ENCODE assay signal across 24 mouse cellular contexts in the genomic region with DNA sequence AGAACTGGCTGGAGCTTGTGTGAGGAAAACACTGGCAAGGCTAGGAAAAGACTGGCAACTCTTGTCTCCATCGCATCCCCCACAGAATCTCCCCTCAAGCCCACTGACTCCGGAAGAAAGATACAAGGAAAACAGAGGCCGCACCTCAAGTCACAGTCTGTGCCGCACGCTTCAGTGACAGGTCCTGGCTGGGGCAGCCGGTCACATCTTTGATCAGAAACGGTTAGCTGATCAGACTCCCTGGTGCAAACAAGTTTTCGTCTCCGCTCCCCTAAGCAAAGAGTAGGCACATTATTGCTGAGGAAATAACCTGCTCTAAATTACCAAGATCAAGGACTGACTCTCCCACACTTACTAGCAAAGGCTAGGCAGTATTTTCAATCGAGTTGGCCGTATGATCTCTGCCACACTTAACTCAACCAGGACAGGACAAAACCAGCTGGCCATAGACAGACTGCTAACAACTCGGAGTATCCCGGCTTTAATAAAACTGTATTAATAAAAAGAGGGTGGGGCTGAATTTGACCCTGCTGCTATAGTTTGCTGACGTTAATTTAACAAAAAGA. TPM values are rescaled to one million over a fixed set of nuclear protein-coding genes. Genes with fewer than 3 reads are reported as not detected.
A peak's percentile ranks its signal among the peaks of the same experiment; 100 is the strongest.
DNase-seq lines count a peak whose midpoint lies in the region; ATAC-seq and TF ChIP-seq lines count a peak whose summit lies in the region.
"Had no signal": no experiment of that assay in that cellular context is flagged by ENCODE, and none has a peak within 500 bp of the region (broad histone marks: within the 10 kb centered on the region; RNA-seq: fewer than 3 reads in every experiment).

No protein-coding gene starts in this region.

- 33% methylated on average over 14 of the region's 14 CpGs for WGBS in kidney, embryonic 14.5 days
- WGBS in kidney, embryonic 16.5 days = 35% methylated on average over 14 of the region's 14 CpGs
- WGBS in kidney, adult 2 months = 59% methylated on average over 14 of the region's 14 CpGs

- no peak overlapping the region for H3K4me3 ChIP-seq in kidney, embryonic 14.5 days (ENCODE audit: low read length)
- no peak overlapping the region for H3K4me3 ChIP-seq in kidney, embryonic 16.5 days (ENCODE audit: low read length)
- no peak overlapping the region for H3K4me3 ChIP-seq in kidney, adult 2 months (ENCODE audit: insufficient read depth, low read depth, low read length)
- H3K4me3 ChIP-seq: embryonic facial prominence, embryonic 13.5 days; embryonic facial prominence, embryonic 15.5 days; erythroblast, embryonic 14.5 days; forebrain, embryonic 10.5 days; forebrain, embryonic 12.5 days had no signal

- no peak overlapping the region for H3K9ac ChIP-seq in kidney, embryonic 14.5 days (ENCODE audit: low read depth, low read length)
- H3K9ac ChIP-seq in kidney, embryonic 16.5 days (replicated peaks; ENCODE audit: low read length) = no peak overlapping the region
- H3K9ac ChIP-seq: embryonic facial prominence, embryonic 13.5 days; embryonic facial prominence, embryonic 15.5 days; forebrain, embryonic 12.5 days had no signal

- TF ChIP-seq CTCF in kidney, adult 2 months (conservative IDR thresholded peaks at IDR 0.05; ENCODE audit: insufficient read depth, insufficient read length, low read depth, low read length) = no peak

- H3K9me3 ChIP-seq in kidney, embryonic 14.5 days (ENCODE audit: control insufficient read depth, low read length) = no peaks in the 10 kb centered on the region
- no peaks in the 10 kb centered on the region for H3K9me3 ChIP-seq in kidney, embryonic 16.5 days (ENCODE audit: low read length)
- H3K9me3 ChIP-seq: embryonic facial prominence, embryonic 13.5 days; embryonic facial prominence, embryonic 15.5 days; forebrain, embryonic 10.5 days; forebrain, embryonic 12.5 days had no signal

- no peak for DNase-seq in kidney, adult 18-20 months
- DNase-seq in kidney, adult 2 months = no peak
- DNase-seq: adrenal gland, adult 2 months; adrenal gland, postnatal 10 days; adrenal gland, postnatal 25 days; cerebellum, adult 11 months; cerebellum, adult 18-20 months; cerebellum, adult 8-10 months; cerebellum, adult 9-11 months; cerebellum, postnatal 14 days; cerebellum, postnatal 36 days; embryo, embryonic 11 days had no signal

- H3K27me3 ChIP-seq in kidney, embryonic 14.5 days (ENCODE audit: control insufficient read depth, insufficient read depth, low read length) = no peaks in the 10 kb centered on the region
- H3K27me3 ChIP-seq in kidney, embryonic 16.5 days (ENCODE audit: insufficient read depth, low read length) = no peaks in the 10 kb centered on the region
- no peaks in the 10 kb centered on the region for H3K27me3 ChIP-seq in kidney, adult 2 months (replicated peaks; ENCODE audit: control insufficient read depth, insufficient read depth, low read length)
- H3K27me3 ChIP-seq: embryonic facial prominence, embryonic 13.5 days; embryonic facial prominence, embryonic 15.5 days had no signal

- no peak overlapping the region for H3K4me2 ChIP-seq in kidney, embryonic 14.5 days (replicated peaks; ENCODE audit: low read depth, low read length)
- H3K4me2 ChIP-seq in kidney, embryonic 16.5 days (replicated peaks; ENCODE audit: low read depth, low read length) = no peak overlapping the region
- H3K4me2 ChIP-seq: embryonic facial prominence, embryonic 13.5 days; embryonic facial prominence, embryonic 15.5 days; forebrain, embryonic 12.5 days had no signal

- H3K4me1 ChIP-seq in kidney, embryonic 14.5 days (ENCODE audit: control insufficient read depth, insufficient read depth, low read length) = peaks cover 22% of the 10 kb centered on the region
- peaks cover 31% of the 10 kb centered on the region for H3K4me1 ChIP-seq in kidney, embryonic 16.5 days (ENCODE audit: insufficient read depth, low read length)
- peaks cover 18% of the 10 kb centered on the region for H3K4me1 ChIP-seq in kidney, adult 2 months (ENCODE audit: control insufficient read depth, insufficient read depth, low read length)
- H3K4me1 ChIP-seq: embryonic facial prominence, embryonic 15.5 days had no signal

- peak; percentile 75 for ATAC-seq in kidney, embryonic 14.5 days (ENCODE audit: low FRiP score, low TSS enrichment)
- ATAC-seq in kidney, embryonic 16.5 days (ENCODE audit: low FRiP score, low TSS enrichment) = peak; percentile 77
- ATAC-seq: forebrain, embryonic 14.5 days; forebrain, embryonic 16.5 days had no signal

- H3K27ac ChIP-seq in kidney, embryonic 14.5 days (ENCODE audit: low read depth, low read length) = peak overlapping the region; percentile 69; the same call in 1 of the 2 replicates
- peak overlapping the region; percentile 61 for H3K27ac ChIP-seq in kidney, embryonic 16.5 days (ENCODE audit: low read length)
- H3K27ac ChIP-seq in kidney, adult 2 months (ENCODE audit: insufficient read depth, low read depth, low read length) = no peak overlapping the region
- H3K27ac ChIP-seq: embryonic facial prominence, embryonic 13.5 days; embryonic facial prominence, embryonic 15.5 days; forebrain, embryonic 10.5 days; forebrain, embryonic 12.5 days had no signal

- no peak for TF ChIP-seq POLR2A in kidney, adult 2 months (IDR thresholded peaks at IDR 0.05; ENCODE audit: low read depth, low read length)

- peaks cover 65% of the 10 kb centered on the region for H3K36me3 ChIP-seq in kidney, embryonic 14.5 days (ENCODE audit: control insufficient read depth, insufficient read depth, low read length)
- H3K36me3 ChIP-seq in kidney, embryonic 16.5 days (ENCODE audit: insufficient read depth, low read length) = peaks cover 46% of the 10 kb centered on the region
- no peaks in the 10 kb centered on the region for H3K36me3 ChIP-seq in kidney, adult 2 months (ENCODE audit: control insufficient read depth, insufficient read depth, low read length)
- H3K36me3 ChIP-seq: forebrain, embryonic 12.5 days had no signal

RNA-seq across cellular contexts. Expression of a gene that starts 10.6 kb away (rescaled TPM):
- 0.26 and 0.27 TPM in 2 replicates for polyA plus RNA-seq in kidney, embryonic 14.5 days (2014; fragmentation: Nextera tagmentation; extraction: Ambion mirVana)
- polyA plus RNA-seq in kidney, embryonic 16.5 days (2015; fragmentation: Nextera tagmentation; extraction: Ambion mirVana) = 0.04 and 0.12 TPM in 2 replicates
- polyA plus RNA-seq in kidney, adult 2 months (2012; rRNA removed) = 0.01 TPM in 1 of 2 replicates, not detected in the other
- polyA plus RNA-seq: brain, embryonic 14.5 days; C2C12; embryonic facial prominence, embryonic 11.5 days; embryonic facial prominence, embryonic 13.5 days; erythroblast, embryonic 14.5 days; forebrain, embryonic 12.5 days; forebrain, embryonic 14.5 days; forebrain, embryonic 16.5 days had no signal
